Mouse (Mus musculus): Measurements from ENCODE around the gene Phldb1. TPM values are rescaled to one million over a fixed set of nuclear protein-coding genes. Genes with fewer than 3 reads are reported as not detected.
A peak's percentile ranks its signal among the peaks of the same experiment; 100 is the strongest.

The Phldb1 gene
- polyA plus RNA-seq, 1 experiment from 2014 or later = 2.1 TPM

- Histone ChIP-seq H3K27ac (no peak overlapping the region), H3K4me1 (replicated peaks) (peaks cover 29% of the 10 kb centered on the region)
- 63% methylated on average over 2 of the region's 2 CpGs for WGBS (ENCODE audit: insufficient replicate concordance)
Measured at GRCm38 (mm10) chr9:44724665-44725064, 10.3 kb downstream of the Phldb1 start.

GRCm38 (mm10) chr9:44724223-44724622, 10.8 kb downstream of the Phldb1 start:
- ATAC-seq (ENCODE audit: low read depth) (no peak), DNase-seq (no peak)
- Histone ChIP-seq H3K27me3 (peaks cover 15% of the 10 kb centered on the region), H3K9me3 (replicated peaks) (no peaks in the 10 kb centered on the region), H3K4me3 (replicated peaks) (no peak overlapping the region), H3K4me2 (no peak overlapping the region), H3K27ac (no peak overlapping the region), H3K4me1 (replicated peaks) (peaks cover 34% of the 10 kb centered on the region), H3K36me3 (no peaks in the 10 kb centered on the region), H3K9ac (no peak overlapping the region)
- WGBS (ENCODE audit: insufficient replicate concordance) = 60% methylated on average over 6 of the region's 6 CpGs

More at GRCm38 (mm10) chr9:44724665-44725064, 10.3 kb downstream of the Phldb1 start:
- no peak overlapping the region for H3K9ac ChIP-seq
- ATAC-seq (ENCODE audit: low read depth) (no peak), DNase-seq (no peak)
- H3K27me3 ChIP-seq = peaks cover 15% of the 10 kb centered on the region
- no peak overlapping the region for H3K4me3 ChIP-seq (replicated peaks)
- no peak overlapping the region for H3K4me2 ChIP-seq
- H3K36me3 ChIP-seq = no peaks in the 10 kb centered on the region
- H3K9me3 ChIP-seq (replicated peaks) = no peaks in the 10 kb centered on the region

GRCm38 (mm10) chr9:44723521-44724041, 11.4 kb downstream of the Phldb1 start:
- DNase-seq = no peak
- no peak overlapping the region for H3K9ac ChIP-seq

GRCm38 (mm10) chr9:44723008-44723407, 12.0 kb downstream of the Phldb1 start:
- ATAC-seq (ENCODE audit: low read depth) = no peak
- Histone ChIP-seq H3K9ac (no peak overlapping the region), H3K9me3 (replicated peaks) (no peaks in the 10 kb centered on the region), H3K36me3 (no peaks in the 10 kb centered on the region), H3K4me2 (no peak overlapping the region), H3K4me3 (replicated peaks) (no peak overlapping the region), H3K4me1 (replicated peaks) (peaks cover 40% of the 10 kb centered on the region), H3K27ac (no peak overlapping the region), H3K27me3 (peaks cover 12% of the 10 kb centered on the region)
- no peak for DNase-seq
- WGBS (ENCODE audit: insufficient replicate concordance) = 22% methylated on average over 7 of the region's 7 CpGs

More at GRCm38 (mm10) chr9:44723521-44724041, 11.4 kb downstream of the Phldb1 start:
- no peaks in the 10 kb centered on the region for H3K36me3 ChIP-seq
- H3K4me2 ChIP-seq = no peak overlapping the region
- H3K27ac ChIP-seq = no peak overlapping the region
- WGBS (ENCODE audit: insufficient replicate concordance) = 52% methylated on average over 11 of the region's 11 CpGs
- peaks cover 36% of the 10 kb centered on the region for H3K4me1 ChIP-seq (replicated peaks)
- no peak overlapping the region for H3K4me3 ChIP-seq (replicated peaks)
- no peak for ATAC-seq (ENCODE audit: low read depth)
- peaks cover 15% of the 10 kb centered on the region for H3K27me3 ChIP-seq
- no peaks in the 10 kb centered on the region for H3K9me3 ChIP-seq (replicated peaks)

GRCm38 (mm10) chr9:44722575-44722974, 12.4 kb downstream of the Phldb1 start:
- no peak overlapping the region for H3K9ac ChIP-seq
- H3K27me3 ChIP-seq = peaks cover 12% of the 10 kb centered on the region
- ATAC-seq (ENCODE audit: low read depth) = no peak
- DNase-seq = no peak
- no peak overlapping the region for H3K27ac ChIP-seq
- WGBS (ENCODE audit: insufficient replicate concordance) = 56% methylated on average over 7 of the region's 7 CpGs
- H3K9me3 ChIP-seq (replicated peaks) = no peaks in the 10 kb centered on the region
- peaks cover 42% of the 10 kb centered on the region for H3K4me1 ChIP-seq (replicated peaks)
- no peak overlapping the region for H3K4me2 ChIP-seq
- H3K4me3 ChIP-seq (replicated peaks) = no peak overlapping the region
- no peaks in the 10 kb centered on the region for H3K36me3 ChIP-seq

- H3K9me3 ChIP-seq (replicated peaks) = no peaks in the 10 kb centered on the region
- 75% methylated on average over 3 of the region's 3 CpGs for WGBS (ENCODE audit: insufficient replicate concordance)
- H3K4me3 ChIP-seq (replicated peaks) = no peak overlapping the region
- H3K27me3 ChIP-seq = peaks cover 12% of the 10 kb centered on the region
- H3K36me3 ChIP-seq = no peaks in the 10 kb centered on the region
- no peak overlapping the region for H3K9ac ChIP-seq
- peaks cover 50% of the 10 kb centered on the region for H3K4me1 ChIP-seq (replicated peaks)
- H3K4me2 ChIP-seq = peak overlapping the region; percentile 74
- no peak for DNase-seq
- no peak overlapping the region for H3K27ac ChIP-seq
- ATAC-seq (ENCODE audit: low read depth) = peak; percentile 21; the same call in 1 of the 2 replicates
Measured at GRCm38 (mm10) chr9:44721877-44722186, 13.2 kb downstream of the Phldb1 start.

- H3K4me1 ChIP-seq (replicated peaks) = peaks cover 53% of the 10 kb centered on the region
- peak overlapping the region; percentile 59 for H3K9ac ChIP-seq
- 2% methylated on average over 40 of the region's 40 CpGs for whole genome bisulfite sequencing (ENCODE audit: insufficient replicate concordance)
- H3K27me3 ChIP-seq = peaks cover 12% of the 10 kb centered on the region
- no peaks in the 10 kb centered on the region for H3K36me3 ChIP-seq
- H3K4me2 ChIP-seq = peak overlapping the region; percentile 74
- H3K4me3 ChIP-seq (replicated peaks) = peak overlapping the region; percentile 54
- H3K27ac ChIP-seq = no peak overlapping the region
- H3K9me3 ChIP-seq (replicated peaks) = no peaks in the 10 kb centered on the region
- peak; percentile 39 for DNase-seq
- ATAC-seq (ENCODE audit: low read depth) = peak; percentile 78
Measured at GRCm38 (mm10) chr9:44721154-44721876, 13.7 kb downstream of the Phldb1 start.

- Histone ChIP-seq H3K4me1 (replicated peaks) (peaks cover 53% of the 10 kb centered on the region), H3K36me3 (0 out of 2 replicates have a peak, but pooled peaks cover 2% of the 10 kb centered on the region), H3K4me3 (replicated peaks) (peak overlapping the region; percentile 54), H3K27ac (no peak overlapping the region), H3K4me2 (peak overlapping the region; percentile 74), H3K9me3 (replicated peaks) (no peaks in the 10 kb centered on the region), H3K9ac (peak overlapping the region; percentile 59), H3K27me3 (peaks cover 12% of the 10 kb centered on the region)
- ATAC-seq (ENCODE audit: low read depth) (no peak), DNase-seq (no peak)
- WGBS (ENCODE audit: insufficient replicate concordance) = 19% methylated on average over 9 of the region's 9 CpGs
Measured at GRCm38 (mm10) chr9:44720358-44721153, 14.4 kb downstream of the Phldb1 start.

GRCm38 (mm10) chr9:44719632-44720357, 15.2 kb downstream of the Phldb1 start:
- H3K9ac ChIP-seq = no peak overlapping the region
- WGBS (ENCODE audit: insufficient replicate concordance) = 74% methylated on average over 8 of the region's 8 CpGs
- H3K4me1 ChIP-seq (replicated peaks) = peaks cover 53% of the 10 kb centered on the region
- peaks cover 8% of the 10 kb centered on the region; the same call in 1 of the 2 replicates for H3K36me3 ChIP-seq
- ATAC-seq (ENCODE audit: low read depth) = no peak
- H3K27ac ChIP-seq = no peak overlapping the region
- H3K27me3 ChIP-seq = peaks cover 14% of the 10 kb centered on the region
- H3K4me2 ChIP-seq = no peak overlapping the region
- no peak for DNase-seq
- H3K4me3 ChIP-seq (replicated peaks) = no peak overlapping the region
- H3K9me3 ChIP-seq (replicated peaks) = no peaks in the 10 kb centered on the region

- DNase-seq (no peak), ATAC-seq (ENCODE audit: low read depth) (no peak)
- 62% methylated on average over 12 of the region's 12 CpGs for WGBS (ENCODE audit: insufficient replicate concordance)
- no peaks in the 10 kb centered on the region for H3K9me3 ChIP-seq (replicated peaks)
- H3K27ac ChIP-seq = no peak overlapping the region
- no peak overlapping the region for H3K4me3 ChIP-seq (replicated peaks)
- peaks cover 53% of the 10 kb centered on the region for H3K4me1 ChIP-seq (replicated peaks)
- peaks cover 8% of the 10 kb centered on the region; the same call in 1 of the 2 replicates for H3K36me3 ChIP-seq
- no peak overlapping the region for H3K4me2 ChIP-seq
- H3K27me3 ChIP-seq = peaks cover 14% of the 10 kb centered on the region
- no peak overlapping the region for H3K9ac ChIP-seq
Measured at GRCm38 (mm10) chr9:44718937-44719631, 15.9 kb downstream of the Phldb1 start.

Measured in liver, embryonic 13.5 days (tissue).